Mouse (Mus musculus) lung, adult 2 months (tissue): ENCODE data around the gene Pnrc1.

Experiments
- CTCF ChIP-seq: fragments of 200-500 bp; IDR thresholded peaks from 2 replicates; pipeline ENCODE4 v1.5.1; 2011; ENCODE audit warnings: mild to moderate bottlenecking, low read length, control low read depth; ENCODE audit not compliant: insufficient read depth
- POLR2A ChIP-seq: fragments of 200-500 bp; IDR thresholded peaks from 2 replicates; pipeline ENCODE4 v1.6.1; 2011; ENCODE audit warnings: low read depth, mild to moderate bottlenecking, control low read depth, low read length, borderline replicate concordance; ENCODE audit errors: extremely low read depth

DNA sequence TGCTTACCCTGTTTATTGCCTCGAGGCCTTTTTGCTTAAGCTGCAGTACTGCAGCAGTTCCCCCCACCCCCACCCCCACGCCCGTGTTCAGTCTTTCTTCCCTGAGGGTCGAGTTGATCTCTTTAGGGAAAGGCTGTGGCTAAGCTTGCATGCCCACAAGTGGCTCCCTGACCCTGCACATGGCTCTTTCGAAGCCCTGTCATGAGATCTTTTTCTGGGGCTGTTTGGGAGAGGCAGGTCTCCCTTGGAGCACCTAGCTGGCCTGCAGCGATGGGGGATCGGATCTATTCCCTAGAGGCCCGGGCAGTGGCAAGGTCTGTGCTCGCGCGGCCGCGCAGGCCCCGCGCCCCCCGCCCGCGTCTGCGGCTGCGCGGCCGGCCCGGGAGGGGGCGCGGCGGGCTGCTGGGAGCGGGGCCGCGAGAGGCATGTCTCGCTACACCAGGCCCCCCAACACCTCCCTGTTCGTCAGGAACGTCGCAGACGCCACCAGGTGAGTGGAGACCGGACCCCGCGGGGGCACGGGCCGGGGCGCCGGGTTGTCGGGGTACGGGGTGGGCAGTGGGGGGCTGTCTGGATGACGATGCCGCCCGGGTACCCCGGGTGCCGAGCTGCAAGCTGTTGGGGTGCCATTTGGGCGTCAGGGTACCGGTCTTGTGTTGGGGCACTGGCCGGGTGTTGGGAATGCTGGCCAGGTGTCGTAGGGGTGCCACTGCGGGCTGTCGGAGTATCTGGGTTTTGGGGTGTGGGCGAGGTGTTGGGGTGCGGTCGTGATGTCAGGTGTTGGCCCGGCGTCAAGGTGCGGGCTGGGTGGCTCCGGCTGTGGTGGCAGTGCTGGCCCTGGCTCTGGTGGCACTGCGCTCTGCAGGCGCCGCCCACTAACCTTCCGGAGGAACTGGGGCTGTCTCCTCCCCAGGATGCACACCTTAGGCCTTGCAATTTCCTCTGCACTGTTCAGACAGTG, 80.8 kb downstream of the Pnrc1 start, which contains the start of gene Srsf12:
- TF ChIP-seq CTCF (no peak), POLR2A (no peak)
